Mouse (Mus musculus) embryo, embryonic 9.5 days (tissue): ENCODE measurements around the gene Scap.

ENCODE experiments used
- DNase-seq: peaks from one replicate; pipeline ENCODE4 v3.0.0-alpha.2; 2017; ENCODE audit errors: extremely low spot score

The Scap gene

DNA sequence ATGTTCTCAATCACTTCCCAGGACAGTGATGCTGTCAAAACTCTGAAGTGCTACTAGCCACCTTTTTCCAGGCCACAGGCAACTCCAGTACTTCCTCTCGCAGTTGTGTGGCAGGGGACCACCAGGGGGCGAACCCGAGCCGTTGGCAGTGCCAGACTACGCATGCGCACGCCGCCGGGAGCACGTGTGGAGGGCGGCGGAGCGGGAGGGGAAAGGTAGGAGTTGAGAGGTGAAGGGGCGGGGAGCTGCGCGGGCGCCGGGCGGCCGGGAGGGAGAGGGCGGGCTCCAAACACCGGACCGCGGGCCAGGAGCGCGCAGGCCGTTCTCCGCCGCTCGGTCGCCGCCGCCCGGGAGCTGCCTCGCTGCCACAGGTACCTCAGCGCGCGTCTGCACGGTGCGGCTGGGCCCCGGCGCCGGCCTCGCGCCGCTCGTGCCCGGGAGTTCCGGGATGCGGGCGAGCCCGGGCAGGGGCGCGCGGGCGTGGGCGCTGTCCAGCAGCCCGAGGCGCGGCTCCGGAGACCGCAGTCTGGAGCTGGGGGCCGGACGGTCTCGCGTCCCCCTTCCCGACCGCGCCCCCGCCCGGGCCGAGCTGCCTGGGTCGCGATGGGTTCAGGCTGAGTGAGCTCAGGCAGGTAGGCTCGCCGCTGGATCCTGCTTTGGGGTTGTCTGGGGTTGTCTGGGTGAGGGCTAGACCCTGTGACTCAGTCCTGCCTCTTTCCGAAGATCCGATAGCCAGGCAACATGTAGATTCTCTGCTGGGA is at the start of gene Scap:
Scap (plus strand) TSS at position 154 of the 761 bp plus-strand sequence.
- peak; percentile 99 for DNase-seq

DNA sequence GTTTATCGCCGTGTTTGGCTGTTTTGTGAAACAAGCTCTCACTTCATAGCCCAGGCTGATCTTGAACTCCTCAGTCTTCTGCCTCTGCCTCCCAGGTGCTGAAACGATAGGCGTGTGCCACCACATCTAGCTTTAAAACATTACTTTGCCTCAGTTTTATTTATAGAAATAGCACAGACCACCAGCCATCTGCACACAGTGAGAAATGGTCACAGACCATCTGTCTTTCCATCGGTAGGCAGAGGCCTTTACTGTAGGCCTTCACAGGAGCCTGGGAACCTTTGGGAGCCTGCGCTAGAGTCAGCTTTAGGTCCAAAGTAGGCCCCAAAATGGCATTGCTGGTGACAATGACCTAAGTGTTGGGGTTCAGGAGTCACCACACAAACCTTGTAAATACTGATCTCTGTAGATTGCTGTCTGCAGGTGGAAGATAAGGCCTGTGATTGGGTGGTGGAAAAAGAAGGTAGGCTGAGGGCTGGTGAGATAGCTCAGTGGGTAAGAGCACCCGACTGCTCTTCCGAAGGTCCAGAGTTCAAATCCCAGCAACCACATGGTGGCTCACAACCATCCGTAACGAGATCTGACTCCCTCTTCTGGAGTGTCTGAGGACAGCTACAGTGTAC is 48.9 kb upstream of the Scap start:
- no peak for DNase-seq

DNA sequence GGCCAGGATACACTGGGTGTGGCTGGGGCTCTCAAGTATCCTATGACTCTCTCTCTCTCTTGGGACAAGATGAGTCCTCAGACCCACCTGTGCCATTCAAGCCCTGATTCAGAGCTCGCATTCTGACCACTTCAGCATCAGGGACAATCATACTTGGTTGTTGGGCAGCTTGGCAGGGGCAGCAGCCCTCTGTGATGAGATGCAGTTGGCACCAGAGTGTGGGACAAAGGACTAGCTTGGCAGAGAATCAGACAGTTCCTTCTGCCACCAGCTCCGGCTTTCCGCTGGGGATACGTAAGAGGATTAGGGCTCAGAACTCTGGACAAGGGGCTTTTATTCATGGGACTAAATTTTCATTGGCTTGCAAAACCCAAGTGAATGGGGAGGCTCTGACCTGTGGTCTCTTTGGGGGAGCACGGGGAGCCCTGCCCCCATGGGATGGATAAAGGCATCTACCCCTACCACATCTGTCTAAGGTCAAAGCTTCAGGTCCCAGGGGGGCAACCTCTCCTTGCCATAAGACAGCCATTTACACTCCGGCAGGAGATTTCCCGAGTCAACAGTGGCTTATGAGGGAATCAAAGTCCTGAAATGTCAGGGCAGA is 45.7 kb upstream of the Scap start:
- DNase-seq, result no peak

DNA sequence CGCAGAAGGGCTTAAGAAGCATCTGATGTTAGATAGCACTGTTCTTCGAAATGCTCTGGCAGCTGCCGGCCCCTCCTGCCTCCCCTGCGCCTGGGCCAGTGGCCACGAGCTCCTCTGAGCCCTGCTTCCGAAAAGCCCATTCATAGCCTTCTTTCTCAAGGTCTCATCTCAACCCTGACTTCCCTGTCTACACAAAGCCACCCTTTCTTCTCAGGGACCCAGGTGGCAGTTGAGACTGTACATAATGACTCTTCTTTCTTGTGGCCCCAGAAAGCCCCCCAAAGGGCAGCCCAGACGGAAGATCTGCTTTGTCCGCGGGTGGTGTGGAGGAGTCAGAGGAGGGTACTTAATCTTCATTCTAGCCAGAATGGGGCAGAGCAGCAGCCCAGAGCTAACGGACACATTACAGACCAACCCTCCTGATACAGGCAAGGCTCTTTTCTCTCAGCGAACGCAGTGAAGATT is 39.8 kb upstream of the Scap start:
- DNase-seq, result no peak

DNA sequence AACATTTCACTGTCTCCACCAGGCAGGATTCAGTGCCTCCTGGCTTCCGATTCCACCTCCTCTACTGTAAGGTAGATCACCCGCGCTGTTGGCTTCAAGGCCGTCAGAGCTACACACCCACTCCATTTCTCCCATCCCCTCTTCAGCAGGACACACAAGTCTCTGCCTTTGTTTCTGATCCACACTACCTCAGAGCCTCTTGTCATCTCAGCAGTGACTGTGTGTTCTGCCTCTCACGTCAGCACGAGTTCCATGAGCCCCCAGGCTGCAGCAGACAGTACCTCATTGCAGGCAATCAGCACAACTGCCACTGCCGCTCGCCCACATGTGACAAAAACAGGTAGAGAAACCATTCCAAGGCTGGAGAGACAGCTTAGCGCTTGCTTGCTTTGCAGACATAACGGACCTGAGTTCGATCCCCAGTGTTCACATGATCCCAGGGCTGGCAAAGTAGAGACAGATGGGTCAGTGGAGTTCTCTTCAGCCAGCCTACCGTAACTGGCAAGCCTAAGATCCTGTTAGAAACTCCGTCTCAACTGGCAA is 39.1 kb upstream of the Scap start:
- DNase-seq, result no peak

DNA sequence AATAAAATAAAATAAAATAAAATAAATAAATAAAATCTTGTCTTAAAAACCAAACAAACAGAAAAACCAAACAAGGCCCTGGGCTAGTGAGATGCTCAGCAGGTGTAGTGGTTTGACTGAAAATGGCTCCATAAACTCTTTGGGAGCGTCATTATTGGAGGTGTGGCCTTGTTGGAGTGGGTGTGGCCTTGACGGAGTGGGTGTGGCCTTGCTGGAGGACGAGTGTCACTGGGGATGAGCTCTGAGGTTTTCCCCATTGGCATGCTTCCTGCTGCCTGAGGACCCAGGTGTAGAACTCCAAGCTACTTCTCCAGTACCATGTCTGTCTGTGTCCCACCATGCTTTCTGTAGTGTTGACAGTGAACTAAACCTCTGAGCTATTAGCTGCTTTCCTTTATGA is 38.3 kb upstream of the Scap start:
- no peak for DNase-seq

DNA sequence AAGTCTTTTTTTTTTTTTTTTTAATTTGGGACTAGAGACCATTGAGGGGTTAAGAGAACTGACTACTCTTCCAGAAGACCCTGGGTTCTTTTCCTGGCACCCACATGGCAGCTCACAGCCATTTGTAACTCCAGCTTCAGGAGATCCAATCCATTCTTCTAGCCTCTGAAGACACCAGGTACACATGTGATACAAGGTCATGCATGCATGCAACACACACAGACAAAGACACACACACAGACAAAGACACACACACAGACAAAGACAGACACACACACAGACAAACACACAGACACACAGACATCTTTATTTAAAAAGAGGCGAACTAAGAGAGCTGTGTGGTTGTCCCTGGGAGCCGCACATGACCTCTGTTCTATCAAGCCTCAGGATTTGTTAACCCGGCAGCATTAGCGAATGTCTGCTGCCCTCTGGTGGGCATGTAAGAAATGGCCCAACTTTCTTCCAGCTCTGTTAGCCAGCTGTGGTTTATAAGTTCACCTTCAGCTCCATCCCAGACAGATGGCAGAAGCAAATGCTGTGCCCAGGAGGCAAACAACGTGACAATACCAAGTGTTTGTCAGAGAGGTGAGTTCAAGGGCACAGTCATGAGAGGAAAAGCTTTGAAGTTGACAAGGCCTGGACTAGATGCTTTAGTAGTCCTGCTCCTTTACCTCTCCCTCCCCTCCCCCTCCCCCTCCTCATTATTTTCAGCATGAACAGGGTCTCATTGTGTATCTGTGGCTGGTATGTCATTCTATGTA is 36.0 kb upstream of the Scap start:
- DNase-seq, result peak; percentile 83

DNA sequence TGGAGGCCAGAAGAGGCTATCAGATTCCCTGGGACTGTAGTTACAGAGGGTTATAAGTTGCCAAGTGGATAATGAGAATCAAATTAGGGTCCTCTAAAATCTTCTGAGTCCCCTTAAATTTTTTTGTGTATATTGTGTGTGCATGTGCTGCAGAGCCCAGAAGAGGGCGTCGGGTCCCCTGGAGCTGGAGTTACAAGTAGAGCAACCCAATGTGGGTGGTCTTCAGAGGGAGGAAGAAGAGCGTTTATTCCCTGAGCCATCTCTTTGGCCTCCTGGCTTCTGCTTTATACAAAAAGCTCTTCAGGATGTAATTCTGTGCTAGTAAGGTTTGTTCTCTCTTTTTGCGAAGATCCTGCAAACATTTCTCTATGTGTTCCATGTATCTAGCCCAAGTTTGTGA is 28.6 kb upstream of the Scap start:
- DNase-seq, result no peak

DNA sequence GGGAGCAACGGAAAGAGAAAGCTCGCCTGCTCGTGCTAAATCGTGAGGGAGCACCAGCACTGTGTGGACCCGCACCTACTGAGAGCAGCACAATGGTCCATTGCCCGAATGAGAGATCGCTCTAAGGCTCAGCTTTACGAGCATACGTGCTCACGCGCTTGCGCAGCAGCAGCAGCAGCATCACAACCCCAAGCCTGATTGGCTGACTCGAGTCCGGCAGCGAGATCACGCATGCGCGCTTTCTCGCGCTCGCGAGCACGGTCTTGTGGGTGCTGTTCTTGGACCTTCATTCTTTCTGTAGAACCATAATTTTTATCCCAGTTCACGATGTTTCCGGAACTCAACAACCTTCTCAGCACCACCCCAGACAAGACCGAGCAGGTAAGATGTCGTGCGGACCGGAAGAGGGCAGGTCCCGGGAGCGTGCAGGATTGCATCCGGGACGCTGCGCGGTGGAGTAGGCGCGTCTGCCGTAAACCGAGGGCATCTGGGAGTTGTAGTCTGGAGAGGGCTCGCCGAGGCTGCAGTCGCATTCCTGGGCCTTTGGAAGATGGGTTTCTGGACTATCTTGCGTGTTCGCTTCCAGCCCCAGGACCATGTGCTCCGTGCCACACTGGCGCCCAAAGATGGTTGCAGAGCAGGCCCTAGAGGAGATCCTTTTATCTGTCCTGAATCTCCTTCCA is 28.0 kb upstream of the Scap start, which contains the start of gene Elp6:
Elp6 (plus strand) TSS at position 205 of the 683 bp plus-strand sequence.
- peak; percentile 94 for DNase-seq

DNA sequence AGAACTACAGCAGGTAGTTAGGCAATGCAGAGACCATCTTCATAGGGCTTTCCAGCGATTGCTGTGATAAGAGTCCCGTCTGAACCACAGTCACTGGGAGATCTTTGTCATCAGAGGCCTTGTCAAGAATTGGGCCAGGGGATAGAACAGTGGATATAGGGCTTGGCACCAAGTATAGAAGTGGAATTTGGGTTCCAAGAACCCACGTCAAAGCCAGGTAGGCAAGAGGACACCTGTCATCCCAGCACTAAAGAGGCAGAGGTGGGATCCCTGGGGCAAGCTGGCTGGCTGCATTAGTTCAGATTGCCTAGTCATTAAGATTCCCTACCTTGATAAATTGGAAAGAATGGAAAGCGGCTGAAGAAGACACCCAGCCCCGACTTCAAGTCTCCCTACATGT is 26.7 kb upstream of the Scap start:
- DNase-seq, result no peak

DNA sequence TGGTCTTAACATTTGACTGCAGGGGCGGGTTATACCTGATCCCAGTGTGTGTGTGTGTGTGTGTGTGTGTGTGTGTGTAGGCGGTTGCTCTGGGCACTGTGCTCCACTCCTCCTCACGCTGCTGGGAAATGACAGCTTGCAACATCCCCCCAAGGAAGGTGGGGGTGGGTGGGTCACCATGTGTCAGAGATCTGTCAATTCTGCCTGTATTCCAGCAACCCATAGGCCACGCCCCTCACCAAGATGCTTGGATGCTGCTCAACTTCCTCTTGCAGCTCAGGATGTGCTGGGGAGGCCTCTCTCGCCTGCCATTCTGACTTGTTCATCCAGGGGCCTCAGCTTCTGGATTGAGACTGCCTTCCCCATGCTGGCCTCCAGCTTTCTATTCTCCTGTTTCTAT is 18.4 kb upstream of the Scap start:
- DNase-seq, result no peak

DNA sequence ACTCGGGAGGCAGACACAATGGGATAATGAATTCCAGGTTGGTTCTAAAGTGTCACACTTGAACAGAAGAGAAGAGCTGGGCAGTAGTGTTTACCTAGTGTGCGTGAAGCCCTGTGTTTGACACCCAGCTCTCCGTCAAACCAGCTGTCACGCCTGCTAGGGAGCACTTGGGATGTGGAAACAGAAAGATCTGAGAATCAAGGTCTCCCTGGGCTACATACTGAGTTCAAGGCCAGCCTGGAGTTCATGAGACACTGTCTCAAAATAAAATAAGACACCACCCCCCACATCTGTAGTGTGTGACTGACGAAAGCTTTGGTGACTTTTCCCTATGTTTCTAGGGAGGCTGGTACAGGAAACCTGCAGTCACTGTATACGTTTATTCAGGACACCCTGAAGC is 17.7 kb upstream of the Scap start:
- no peak for DNase-seq

DNA sequence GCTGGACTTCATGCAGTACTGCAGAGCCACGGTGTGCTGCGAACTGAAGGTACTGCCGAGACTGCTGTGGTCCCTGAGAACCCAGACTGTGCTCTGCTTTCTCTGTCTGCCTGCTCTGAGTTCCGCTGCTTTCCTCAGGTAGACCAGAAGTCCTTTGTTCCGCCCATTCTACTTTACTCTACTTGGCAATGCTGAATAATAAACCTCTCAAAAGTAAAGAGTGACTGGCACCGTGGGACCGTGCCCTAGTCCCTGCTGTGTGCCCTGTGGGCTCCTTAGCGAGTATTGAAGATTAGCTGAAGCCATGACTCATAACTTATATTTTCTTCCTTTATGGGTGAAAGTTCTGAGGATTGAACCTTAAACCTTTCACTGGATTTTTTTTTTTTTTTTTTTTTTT is 17.2 kb upstream of the Scap start:
- DNase-seq, result no peak

DNA sequence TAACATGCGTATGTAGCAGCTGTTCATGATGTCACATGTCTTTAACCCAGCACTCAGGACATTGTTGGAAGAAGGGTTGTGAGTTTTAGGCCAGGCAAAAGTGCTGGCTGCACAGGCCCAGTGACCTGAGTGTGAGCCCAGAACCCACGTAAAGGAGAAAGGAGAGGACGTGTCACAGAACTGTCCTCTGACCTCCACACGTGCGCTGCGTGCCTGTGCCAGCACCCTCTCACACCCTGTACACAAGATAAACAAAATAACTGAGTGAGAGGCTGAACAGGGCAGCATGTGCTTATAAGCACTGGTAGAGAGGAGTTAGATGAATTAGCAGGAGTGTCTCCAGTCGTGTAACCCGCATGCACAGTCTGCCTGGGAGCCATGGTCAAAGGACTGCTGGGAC is 16.6 kb upstream of the Scap start:
- DNase-seq, result no peak

DNA sequence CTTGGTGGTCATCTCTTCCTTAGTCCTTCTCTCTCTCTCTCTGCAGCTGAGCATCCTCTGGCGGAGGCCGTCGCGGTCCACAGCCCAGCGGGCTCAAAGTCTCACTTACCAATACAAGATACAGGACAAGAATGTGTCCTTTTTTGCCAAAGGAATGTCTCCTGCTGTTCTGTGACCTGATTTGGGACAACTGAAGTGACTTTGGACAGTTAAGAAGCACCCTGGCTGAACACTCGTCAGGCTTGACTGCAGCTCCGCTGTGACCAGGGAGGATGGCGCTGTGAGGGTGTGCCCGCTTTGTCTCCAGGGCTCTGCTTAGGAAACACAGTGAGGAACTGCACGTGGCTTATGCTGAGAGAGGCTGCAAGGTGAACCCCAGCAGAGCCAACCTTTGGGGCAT is 12.3 kb upstream of the Scap start:
- DNase-seq, result no peak

DNA sequence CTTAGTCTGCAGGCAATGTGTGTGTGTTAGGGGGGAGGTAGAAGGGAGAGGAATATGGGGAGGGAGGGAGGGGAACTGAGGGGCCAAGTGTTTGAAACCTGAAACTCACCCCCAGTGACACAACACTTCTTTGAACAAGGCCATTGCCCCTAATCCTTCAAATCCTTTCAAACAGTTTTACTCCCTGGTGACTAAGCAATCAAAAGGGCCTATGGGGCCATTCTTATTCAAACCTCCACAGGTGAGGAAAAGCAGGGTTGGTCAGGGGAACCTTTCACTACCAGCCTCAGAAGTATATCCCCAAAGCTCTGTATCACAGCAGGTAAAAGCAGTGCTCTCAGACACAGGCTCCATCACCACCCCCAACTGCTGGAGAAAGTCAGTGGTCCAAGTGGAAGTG is 10.1 kb upstream of the Scap start:
- DNase-seq, result no peak

DNA sequence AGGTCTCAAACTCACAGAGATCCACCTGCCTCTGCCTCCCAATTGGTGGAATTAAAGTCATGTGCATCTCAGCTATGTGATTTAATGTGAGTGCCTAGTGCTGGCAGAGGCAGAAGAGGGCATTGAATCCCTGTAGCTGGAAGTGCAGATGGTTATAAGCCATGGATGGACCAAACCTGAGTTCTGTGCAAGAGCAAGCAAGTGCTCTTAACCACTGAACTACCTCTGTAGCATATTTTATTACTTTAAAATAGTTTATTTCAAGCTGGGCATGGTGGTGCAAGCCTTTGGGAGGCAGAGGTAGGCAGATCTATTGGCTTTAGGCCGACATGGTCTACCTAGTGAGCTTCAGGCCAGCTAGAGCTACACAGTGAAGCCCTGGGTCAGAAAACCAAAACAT is 8.9 kb upstream of the Scap start:
- no peak for DNase-seq

DNA sequence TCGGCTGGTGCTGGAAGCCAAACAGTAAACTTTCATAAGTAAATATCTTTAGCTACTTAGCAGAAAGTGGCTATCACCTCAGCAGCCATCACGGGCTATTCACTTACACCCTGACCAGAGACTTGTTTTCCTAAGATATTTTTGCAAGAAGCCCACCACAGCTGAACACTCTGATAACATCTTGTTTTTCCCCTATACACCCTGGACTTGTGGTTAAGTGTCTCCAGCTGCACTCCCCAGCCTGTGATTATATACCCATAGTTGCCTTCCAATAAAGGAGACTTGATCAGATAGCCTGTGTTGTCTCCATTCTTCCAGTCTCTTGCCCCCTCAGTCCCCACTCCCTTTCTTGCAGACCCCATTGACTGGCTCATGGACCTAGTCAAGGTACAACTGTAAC is 4.9 kb upstream of the Scap start:
- no peak for DNase-seq

DNA sequence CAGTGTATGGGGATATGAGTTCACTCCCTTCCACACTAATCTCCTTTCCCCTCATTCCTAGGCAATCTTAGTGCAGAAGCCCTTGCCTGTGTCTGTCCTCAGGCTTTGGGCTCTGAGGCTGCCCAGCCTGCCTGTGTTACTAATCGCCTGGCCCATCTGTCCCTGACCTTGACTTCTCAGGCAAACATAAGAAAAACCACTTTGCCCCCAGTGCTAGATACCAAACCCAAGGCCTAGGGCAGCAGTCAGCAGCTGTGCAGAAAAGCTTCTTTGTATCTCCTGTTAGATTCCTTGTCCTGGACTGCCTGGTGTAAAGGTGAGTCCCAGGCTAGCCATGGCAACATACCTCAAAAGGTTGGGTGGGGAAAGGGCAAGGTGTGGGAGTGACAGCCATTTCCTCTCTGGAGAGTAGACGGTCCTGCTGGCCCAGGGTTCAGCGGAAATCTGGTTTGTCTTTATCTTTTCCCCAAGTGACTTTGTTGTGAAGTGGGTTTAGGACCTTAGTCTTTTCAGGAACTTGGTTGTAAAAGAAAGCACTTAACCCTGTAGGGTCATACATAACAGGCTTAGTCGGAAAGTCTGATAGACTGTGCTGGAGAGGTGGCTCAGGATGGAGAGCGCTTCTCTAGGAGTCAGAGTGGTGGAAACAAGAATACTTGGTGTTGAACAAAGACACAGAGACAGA is 4.0 kb upstream of the Scap start:
- DNase-seq, result no peak

DNA sequence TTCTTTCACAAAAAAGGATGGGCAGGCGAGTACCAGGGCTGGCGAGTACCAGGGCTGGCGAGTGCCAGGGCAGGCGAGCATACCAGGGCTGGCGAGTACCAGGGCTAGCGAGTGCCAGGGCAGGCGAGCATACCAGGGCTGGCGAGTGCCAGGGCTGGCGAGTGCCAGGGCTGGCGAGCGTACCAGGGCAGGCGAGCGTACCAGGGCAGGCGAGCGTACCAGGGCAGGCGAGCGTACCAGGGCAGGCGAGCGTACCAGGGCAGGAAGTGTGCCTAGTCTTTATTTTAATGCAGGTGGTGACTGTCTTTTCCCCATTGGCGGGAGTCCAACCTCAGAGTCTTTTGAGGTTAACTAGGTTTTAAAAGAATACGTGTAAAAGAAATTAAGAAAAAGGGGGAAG is 3.4 kb upstream of the Scap start:
- no peak for DNase-seq

DNA sequence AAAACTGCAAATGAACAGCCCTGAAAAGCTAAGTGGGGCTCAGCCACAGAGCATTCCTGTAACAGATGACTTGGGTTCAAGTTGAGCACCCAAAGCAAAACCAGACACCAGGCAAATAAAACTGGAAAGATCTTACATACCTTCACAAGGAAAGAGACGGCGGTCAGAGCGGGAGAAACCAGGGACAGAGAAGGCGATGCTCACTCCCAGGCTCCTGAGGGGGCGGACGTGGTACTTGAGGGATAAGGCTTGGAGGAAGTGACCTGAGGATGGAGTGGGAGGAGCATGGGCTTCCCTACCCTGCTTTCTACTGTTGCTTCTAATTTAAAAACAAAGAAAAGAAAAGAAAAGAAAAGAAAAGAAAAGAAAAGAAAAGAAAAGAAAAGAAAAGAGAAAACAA is 2.7 kb upstream of the Scap start:
- no peak for DNase-seq
